Mouse (Mus musculus) testis, postnatal 10 days (tissue): ENCODE data around the gene Tcp11l2.
A peak's percentile ranks its signal among the peaks of the same experiment; 100 is the strongest.

Source experiments
- DNase-seq: peaks from one replicate; pipeline ENCODE4 v3.0.0; 2021; ENCODE audit warnings: low spot score

Tcp11l2 gene

DNA sequence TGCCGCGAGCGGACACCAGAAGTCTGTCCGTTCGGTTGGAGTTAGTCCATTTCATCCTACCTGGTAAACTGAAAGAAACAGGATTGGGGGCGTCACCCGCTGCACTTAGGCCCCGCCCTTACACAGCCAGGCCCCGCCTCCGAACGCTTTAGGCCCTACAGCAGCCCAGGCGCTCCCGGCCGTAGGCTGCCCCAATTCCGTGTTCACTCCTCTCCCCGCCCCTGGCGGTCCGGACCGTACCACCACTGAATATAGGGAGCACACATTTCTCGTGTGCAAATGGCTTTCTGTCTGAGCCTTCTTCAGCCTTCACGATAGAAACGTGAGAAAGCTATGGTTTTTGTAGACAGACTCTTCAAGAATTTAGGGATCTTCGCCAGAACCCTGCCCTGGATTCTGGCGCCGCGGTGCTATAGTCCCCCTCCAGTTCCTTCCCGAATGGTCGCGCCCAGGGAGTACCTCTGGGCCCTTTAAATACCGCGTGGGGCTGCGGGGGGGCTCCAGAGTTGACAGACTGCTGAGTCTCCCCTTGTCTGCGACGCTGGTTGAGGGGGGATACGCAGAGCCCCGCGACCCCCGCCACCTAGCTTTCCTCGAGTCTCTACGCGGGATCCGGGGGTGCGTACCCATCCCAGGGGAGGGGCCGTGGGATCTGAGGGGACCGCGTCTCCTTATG lies at the start of gene Tcp11l2:
Tcp11l2 (plus strand) TSS at position 232 of the 676 bp plus-strand sequence.
- DNase-seq: peak; percentile 96

DNA sequence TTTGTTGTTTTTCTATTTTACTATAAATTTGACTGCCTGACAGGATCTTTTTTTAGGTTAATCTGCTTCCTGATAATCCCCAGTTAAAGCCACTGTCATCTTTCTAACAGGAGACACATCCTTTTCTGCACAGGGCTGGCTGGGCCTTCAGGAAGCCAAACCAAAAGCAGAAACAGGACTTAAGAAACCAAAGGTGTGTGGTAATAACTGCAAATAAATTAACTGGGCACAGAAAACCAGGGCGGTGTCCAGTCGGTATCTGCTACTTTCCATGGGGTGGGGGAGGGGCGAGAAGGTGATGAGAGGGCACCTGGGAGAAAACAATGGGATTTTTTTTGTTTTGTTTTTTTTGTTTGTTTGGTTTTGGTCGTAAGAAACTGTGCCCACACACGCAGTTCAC lies 49.4 kb upstream of the Tcp11l2 start:
- DNase-seq: no peak

DNA sequence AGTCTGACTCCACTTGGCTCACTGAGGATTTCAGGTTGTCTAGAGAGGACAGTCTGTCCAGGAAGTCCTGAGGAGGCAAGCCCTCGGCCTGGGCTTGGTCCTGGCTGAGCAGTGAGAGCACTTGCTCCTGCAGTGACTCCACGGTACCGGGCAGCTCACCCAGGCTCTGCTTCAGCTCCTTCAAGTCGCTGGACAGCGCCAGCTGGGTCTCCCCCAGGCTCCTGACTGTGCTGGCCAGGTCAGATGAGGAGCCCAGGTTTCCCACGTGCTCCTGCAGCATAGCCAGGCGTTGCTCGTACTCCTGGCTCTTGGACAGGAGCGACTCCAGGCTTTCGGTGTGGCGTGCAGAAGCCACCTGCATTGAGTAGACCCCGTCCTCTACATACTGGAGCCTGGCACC lies 48.8 kb upstream of the Tcp11l2 start:
- DNase-seq: no peak

DNA sequence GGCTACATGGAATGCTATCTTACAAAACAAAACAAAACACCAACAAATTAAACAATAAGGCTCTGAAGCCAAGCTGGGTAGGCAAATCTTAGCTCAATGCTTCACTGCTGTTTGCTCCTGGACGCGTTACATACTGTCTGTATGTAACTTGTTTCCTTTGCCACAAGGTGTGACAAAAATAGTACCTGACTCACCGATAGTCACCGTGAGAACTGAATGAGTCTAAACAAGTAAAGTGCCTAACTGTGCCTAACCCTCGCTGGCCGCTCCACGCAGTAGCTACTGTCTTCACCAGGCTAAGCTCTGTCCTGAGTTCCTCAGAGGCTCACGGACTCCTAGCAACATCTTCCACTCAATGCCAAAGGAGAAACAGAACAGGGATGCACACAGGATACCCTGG lies 46.0 kb upstream of the Tcp11l2 start:
- DNase-seq: no peak

DNA sequence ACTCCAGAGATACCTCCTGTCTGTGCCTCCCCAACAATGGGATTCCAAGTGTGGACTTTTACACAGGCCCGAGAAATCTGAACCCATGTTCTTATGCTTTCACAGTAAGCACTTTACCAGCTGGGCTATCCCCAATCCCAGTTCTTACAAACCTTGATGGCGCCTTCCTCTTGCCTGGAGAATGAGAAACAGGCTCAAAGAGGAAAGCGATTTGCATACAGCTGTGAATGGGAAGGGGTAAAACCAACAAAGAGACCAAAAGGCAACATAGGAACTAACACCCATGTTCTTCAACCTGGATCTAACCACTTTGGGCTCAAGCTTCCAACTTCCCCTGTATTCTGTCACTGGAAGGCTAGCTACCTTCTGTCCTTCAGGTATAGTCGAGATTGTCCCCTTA lies 44.9 kb upstream of the Tcp11l2 start:
- DNase-seq: no peak

DNA sequence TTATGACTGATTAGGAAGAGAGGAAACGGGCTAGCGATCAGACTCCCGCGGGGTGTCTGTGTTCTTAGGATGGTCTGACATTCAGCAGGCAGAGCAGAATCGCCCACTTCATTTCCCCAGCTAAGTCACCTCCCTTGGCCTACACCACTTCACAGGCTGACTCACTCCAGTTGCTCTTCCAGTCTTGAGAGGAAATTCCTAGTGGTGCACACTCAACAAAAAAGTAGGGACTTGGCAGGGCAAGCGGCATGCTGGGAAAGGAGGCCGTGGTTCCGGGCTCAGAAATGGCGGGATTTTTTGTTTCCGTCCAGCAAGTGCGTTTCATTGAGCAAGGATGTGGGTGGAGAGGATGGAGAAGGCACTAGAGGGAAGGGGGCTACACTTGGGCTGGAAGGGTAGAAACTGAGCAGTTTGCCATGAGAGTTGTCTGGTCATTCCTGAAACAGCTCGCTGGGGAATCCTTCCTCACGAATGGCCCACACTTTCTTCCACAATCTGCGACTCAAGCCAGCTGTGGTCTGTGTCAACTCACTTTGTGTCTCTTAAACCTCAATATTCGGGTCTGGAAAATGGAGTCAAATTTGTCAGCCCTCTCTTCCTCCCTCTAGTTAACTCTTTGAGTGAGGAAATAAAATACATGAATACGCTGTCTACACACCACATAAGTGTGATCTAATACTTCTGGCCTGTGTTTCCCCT lies 44.1 kb upstream of the Tcp11l2 start:
- DNase-seq: no peak

DNA sequence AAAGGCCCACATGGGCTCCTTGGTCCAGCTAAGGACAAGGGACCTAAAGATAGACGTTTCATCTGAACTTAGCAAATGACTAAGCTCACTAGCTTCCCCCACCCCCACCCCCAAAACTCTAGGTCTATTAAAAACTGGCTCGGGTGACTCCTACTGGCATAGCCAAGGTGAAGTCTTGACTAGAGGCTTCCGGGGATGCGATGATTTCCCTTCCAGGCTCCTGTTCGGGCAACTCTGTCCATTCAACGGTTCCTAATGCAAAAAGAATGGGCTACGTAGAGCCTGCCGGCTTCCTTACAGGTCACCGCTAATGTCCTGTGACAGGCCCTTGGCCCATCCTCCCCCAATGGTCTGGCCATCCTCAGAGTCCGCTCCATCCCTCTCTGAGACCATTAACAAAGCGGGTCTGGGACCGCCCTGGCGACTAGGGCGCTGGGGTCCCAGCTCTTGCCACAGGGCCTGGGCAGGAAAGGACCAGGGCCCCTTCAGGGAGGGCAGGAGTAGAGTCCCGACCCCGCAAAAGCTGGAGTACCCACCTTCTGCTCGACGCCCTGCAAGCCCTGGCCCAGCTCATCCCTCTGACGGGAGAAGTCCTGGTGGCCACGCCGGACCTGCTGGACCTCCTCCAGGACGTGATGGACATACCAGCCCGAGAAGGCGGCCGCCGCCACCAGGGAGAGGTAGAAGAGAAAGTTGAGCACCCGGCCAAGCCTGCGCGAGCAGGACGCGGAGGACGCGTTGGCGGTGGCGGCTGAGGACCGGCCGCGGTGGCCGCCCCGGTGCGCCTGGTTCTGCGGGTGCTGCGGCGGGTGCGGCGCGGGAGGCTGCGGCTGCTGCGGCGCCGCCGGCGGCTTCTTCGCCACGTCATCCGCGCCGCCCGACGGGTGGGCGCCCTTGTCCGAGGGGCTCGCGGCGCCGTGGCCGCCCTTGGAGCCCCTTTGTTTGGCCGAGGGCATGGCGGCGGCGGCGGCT lies 43.2 kb upstream of the Tcp11l2 start:
- DNase-seq: peak; percentile 77

DNA sequence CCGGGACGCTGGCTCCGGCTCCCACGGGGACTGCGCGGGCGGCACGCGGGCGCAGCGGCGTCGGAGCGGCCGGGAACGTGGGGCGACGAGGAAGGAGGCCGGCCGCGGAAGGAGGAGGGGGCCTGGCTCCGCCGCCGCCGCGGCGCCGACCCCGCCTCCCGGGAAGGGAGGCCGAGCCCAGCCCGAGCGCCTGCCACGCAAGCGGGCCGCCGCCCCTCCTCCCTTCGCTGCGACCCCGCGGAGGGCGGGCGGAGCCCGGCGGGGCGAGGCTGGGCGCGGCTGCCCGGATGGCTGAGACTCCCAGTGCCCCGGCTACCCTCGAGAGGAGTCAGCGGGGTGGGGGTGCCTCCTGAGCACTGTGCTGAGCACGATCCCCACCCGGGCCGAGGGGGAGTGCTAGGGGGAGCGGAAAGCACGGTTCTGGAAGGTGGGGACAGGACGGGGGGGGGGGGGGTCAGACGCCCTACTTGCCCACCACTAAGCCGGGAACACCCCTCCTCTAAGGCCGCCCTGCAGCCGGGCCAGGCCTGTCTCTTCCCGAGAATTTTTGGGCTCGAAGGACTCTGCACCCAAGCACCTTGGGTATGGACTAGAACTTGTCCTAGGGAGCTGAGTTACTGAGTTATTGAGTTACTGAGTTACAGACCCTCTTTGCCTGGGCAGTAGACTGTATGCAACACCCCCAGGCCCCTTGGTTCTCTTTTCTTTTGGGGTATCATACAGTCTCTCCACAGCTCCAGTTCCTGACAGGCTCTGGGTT lies 42.3 kb upstream of the Tcp11l2 start, which contains the start of gene Ckap4:
Ckap4 (minus strand) TSS at position 151 of the 760 bp plus-strand sequence.
- peak; percentile 81 for DNase-seq

DNA sequence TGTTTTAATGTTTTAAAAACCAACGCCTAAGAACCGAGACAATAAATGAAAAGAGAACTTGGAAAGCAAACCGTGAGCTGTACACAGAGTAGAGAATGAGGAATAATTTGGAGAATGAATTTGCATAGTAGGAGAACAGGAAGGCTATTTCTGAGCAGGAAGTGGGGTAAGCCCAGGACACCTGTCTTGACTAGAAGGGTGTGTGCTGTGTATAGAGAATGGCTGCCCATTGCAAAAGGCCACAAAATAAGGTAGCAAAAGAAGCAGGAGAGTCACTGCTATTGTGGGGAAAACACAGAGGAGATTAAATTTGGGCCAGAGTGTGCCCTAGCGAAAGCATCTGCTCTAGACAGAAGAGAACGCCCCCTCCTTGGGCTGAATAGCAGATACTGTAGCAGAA lies 41.0 kb upstream of the Tcp11l2 start:
- DNase-seq: no peak

DNA sequence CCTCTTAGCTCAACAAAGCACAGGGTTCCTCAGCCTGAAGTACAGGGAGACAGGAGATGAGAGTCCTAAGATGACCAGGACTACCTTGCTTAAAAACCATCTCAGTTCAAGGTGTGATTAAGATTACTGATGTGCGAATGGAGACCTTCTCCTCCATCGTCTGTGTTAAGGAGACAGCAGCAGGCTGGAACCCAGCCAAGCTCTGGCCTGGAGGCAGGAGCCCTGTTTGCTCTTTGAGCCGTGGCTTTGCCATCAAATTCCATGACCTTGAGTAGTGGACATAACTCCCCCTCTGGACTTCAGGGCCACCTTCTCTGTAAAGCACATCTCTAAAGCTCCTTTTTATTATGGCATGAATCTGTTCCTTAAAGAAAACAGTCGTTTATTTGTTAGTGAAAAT lies 40.6 kb upstream of the Tcp11l2 start:
- DNase-seq: peak; percentile 70

DNA sequence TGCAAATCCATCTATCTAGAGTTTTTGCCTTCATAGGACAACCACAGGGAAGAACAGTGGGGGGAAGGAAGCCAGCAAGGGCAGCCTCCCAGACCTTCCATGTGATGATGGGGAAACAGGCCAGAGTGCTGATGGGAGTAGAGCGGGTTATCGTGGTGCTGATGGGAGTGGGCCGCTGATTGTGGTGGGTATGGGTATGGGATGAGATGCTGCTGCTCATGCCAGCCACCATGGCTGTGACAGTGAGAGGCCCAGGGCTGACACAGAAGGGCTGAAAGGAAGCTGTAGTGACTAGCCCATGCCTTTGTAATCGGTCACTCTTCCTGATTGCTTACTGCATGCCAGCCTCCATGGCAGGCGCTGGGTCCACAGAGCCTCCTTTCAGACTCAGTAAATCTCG lies 36.8 kb upstream of the Tcp11l2 start:
- no peak for DNase-seq

DNA sequence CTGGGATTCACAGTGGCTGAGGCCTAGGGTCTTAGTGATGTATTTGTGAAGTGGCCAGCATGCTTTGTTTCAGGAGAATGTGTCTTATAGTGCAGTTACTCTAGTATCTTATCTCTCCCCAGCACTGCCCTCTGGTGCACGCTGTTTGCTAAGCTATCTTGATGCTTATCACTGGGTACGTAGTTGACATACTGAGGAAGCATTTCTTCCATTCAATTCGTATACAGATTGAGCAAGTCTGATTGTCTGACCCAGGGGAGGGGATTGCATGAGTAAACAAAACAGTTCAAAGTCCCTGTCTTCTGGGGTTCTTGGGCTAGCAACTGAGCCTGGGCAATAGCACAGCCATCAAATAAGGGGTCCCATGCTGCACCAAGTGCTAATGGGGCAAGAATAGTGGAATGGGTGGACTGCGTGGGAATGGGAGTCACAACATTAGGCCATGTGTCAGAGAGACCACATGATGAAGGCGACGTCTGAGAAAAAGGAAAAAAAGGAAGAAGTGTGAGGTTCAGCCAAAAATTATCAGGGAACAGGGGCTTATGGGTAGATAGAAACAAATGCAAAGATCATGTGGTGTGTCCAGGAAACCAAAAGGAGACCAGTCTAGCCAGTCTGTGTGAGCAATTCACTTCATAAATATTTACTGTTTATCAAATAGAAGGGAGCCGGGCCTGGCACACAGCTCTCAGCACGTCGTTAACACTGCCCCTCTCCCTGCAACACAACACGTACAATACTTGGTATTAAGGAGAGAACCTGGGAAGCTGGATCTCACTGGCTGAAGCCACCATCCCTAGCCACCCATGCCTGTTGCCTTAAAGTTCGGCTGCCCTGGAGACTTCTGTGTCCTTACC lies 33.4 kb upstream of the Tcp11l2 start:
- DNase-seq: no peak

DNA sequence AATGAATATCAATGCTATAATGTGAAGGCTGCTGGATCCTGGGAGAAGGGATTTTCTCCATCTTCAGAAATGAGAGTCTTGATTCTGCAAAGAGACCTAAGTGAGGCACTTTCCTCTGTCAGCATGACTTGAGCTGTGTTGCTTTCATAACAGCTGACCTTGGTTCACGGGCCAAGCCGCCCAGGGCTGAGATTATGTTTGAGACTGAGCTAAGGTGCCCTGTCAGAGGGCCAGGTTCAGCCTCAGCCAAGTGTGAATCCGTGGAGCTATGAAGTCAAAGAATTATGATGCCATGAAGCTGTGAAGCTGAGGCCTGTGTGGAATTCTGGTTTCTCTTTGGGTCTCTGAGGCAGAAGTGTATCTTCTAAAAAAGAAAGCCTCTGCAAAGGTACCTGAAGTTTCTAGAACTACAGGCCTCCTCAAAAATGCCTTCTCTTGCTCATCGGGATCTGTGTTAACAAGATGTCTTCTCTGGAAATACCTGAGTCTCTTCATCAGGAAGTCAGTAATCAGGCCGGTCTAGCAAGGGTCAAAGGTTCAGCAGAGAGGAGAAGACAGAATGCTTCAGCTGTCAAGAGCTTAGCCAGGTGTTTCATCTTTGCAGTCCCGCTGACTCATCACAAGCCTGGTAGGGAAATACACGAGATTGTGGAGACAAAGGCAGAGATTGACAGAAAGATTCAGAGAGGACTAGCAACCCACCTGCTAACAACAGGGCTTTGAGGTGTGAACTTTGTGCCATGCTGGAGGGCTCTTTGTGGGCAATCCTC lies 31.4 kb upstream of the Tcp11l2 start:
- DNase-seq: no peak

DNA sequence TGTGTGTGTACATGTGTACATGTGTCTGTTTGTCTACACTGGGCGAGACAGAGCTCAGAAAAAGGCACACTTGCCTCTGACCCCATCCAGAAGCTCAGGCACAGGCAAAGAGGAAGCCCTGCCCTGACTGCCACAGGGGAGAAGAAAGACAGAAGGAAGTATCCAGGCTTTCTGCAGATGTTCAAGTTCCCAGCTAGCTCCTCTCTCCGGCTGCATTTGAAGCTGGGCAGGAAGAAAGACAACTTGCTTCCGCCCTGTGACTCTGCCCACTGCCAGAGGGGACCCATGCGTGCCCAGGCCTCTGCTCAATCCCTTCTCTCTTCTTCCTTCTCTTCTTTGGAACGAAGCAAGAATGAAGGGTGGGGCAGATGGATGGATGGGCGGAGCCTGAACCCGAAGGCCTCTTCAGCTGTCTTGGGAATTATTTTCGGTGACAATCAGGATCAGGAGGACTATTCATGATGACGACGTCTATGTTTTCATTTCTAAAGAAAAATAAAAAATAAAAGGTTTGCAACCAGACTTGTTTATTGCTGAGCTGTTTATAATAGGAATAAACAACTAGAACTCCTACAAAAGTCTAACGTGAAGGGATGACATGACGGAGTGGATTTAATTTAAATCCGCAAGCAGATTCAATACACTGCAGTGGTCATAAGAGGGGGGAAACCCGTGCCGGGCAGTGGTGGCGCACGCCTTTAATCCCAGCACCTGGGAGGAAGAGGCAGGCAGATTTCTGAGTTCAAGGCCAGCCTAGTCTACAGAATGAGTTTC lies 27.1 kb upstream of the Tcp11l2 start:
- DNase-seq: no peak

DNA sequence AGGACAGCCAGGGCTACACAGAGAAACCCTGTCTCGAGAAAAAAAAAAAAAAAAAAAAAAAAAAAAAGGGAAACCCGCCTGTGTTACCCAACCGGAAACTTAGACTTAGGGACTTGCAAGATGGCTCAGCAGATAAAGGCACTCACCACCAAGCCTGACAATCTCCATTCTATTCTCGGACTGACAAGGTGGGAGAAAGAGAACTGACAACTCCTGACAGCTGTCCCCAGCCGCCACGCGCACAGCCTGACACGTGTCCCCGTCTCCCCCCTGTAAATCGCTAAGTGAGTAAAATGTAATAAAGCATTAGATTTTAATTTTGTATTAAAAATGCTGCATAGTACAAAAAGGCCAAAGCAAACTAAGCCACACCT lies 26.5 kb upstream of the Tcp11l2 start:
- DNase-seq: no peak

DNA sequence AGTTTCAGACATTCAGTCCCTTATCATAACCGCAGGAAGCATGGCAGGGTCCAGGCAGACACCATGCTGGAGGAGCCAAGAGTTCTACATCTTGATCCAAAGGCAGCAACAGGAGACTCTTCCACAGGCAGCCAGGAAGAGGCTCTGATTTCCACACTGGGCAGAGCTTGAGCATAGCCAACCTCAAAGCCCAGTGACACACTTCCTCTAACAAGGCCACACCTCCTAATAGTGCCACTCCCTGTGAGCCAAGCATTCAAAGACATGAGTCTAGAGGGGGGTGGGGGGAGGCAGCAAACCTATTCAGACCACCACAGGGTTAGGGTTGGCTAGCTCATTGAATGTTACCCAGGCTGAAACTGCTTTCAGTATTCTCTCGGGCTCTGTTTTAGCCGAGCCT lies 24.6 kb upstream of the Tcp11l2 start:
- no peak for DNase-seq

DNA sequence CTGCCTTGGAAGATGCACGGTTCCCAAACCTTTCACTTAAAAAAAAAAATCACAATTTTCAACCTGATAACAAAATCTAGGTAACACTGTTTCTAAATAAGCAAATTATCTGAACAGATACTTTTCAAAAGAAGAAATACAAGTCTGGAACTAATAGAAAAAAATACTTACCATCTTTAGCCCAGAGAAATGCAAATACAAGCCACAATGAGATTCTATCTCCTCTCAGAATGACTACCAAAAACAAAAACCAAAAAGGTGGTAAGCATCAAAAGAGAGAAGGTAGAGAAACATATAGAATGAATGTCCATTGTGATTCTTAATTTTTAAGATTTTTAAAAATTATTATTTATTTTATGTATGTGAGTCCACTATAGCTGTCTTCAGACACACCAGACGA lies 23.9 kb upstream of the Tcp11l2 start:
- DNase-seq: no peak

DNA sequence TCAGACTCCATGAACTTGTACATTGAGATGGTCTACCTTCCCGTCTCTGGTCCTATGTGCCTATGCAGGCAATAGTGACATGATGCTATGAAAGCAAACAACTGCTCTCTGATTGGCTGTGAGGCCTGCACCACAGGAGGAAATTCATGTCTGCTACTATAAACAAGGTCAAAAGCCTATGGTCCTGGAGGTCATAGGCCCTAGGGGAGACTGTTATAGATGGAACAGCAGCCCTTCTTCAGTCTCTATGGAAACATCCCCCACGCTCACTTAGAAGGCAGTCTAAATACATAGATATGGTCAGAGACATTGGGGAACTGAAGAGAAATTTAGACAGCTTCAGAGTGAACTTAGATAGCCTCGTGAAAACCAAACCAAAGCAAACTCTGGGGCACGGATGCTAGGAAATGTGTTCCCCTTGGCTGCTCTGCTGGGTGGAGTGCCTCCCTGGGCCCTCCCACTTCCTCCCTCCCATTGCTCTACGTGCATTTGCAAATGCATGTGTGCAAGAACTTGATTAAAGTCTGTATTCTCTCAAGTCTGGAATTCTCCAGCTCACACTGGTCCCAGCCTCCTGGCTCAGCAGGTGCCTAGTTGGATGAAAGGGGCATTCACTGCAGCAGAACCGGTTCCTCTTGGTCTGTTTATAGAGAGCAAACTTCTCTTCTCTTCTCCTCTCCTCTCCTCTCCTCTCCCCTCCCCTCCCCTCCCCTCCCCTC lies 22.0 kb upstream of the Tcp11l2 start:
- no peak for DNase-seq

DNA sequence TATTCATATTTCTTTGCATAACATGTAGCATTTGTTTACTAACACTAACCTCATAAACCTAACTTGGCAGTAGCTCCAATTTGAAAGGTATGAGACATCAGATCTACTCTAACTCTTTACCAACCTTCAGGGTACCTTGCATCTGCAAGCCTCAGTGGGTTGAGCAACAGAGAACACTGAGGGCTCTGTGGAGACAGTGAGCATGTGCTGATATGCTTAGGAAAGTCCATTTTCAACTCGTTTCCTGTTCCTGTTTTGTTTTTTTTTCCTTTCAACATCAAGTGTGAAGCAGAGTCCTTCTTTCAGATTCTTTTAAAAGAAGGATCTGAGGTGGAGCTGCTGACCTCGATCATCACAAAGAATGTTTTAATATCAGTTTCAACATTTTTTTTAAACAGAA lies 20.3 kb upstream of the Tcp11l2 start:
- no peak for DNase-seq
